Mouse (Mus musculus): ENCODE measurements around the gene Vangl1. TPM values are rescaled to one million over a fixed set of nuclear protein-coding genes. Genes with fewer than 3 reads are reported as not detected.

Gene Vangl1
- total and polyA plus RNA-seq, 2 experiments from 2014 or later = 7.1 to 16.8 TPM

DNA sequence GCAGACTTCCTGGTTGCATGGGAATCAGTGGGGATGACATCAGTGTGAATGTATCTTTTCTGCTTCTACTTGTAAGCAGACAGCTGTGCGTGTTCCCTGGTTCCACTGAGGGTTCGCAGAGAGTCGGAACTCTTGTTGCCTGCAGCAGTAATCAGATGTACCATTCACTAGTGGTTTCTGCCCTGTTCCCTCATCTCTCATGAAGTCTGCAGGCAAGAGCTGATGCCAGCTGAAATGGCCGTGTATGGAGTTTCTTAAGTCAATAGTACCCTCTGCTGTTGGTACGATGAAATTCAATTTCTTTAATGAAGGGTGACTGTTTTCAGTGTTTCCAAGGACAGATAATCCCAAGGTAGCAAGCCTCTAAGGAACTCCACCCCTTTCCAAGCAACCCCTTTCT, 38.4 kb upstream of the Vangl1 start:
- Histone ChIP-seq H3K36me3 (ENCODE audit: insufficient read depth, low read length) (no peaks in the 10 kb centered on the region), H3K27ac (ENCODE audit: low read depth, low read length) (no peak overlapping the region), H3K9ac (replicated peaks; ENCODE audit: low read length, poor library complexity, severe bottlenecking) (no peak overlapping the region), H3K4me2 (ENCODE audit: low read depth, low read length, poor library complexity, severe bottlenecking) (no peak overlapping the region), H3K4me1 (ENCODE audit: insufficient read depth, low read length) (no peaks in the 10 kb centered on the region), H3K27me3 (ENCODE audit: insufficient read depth, low read length) (no peaks in the 10 kb centered on the region), H3K4me3 (ENCODE audit: low read depth, low read length) (no peak overlapping the region), H3K9me3 (ENCODE audit: low read length) (no peaks in the 10 kb centered on the region)
- DNase-seq (ENCODE audit: low spot score) (peak; percentile 88), ATAC-seq (ENCODE audit: low FRiP score) (peak; percentile 77)
- WGBS = 40% methylated on average over 5 of the region's 5 CpGs
- peak; percentile 85 for TF ChIP-seq CTCF (IDR thresholded peaks at IDR 0.05)

- 84% methylated on average over 9 of the region's 9 CpGs for WGBS
- no peak for TF ChIP-seq CTCF (IDR thresholded peaks at IDR 0.05)
- no peak overlapping the region for H3K4me3 ChIP-seq (ENCODE audit: low read depth, low read length)
- H3K36me3 ChIP-seq (ENCODE audit: insufficient read depth, low read length) = no peaks in the 10 kb centered on the region
- no peaks in the 10 kb centered on the region for H3K9me3 ChIP-seq (ENCODE audit: low read length)
- DNase-seq (ENCODE audit: low spot score) (no peak), ATAC-seq (ENCODE audit: low FRiP score) (no peak)
- no peak overlapping the region for H3K4me2 ChIP-seq (ENCODE audit: low read depth, low read length, poor library complexity, severe bottlenecking)
- H3K9ac ChIP-seq (replicated peaks; ENCODE audit: low read length, poor library complexity, severe bottlenecking) = no peak overlapping the region
- no peaks in the 10 kb centered on the region for H3K27me3 ChIP-seq (ENCODE audit: insufficient read depth, low read length)
- H3K4me1 ChIP-seq (ENCODE audit: insufficient read depth, low read length) = no peaks in the 10 kb centered on the region
- H3K27ac ChIP-seq (ENCODE audit: low read depth, low read length) = no peak overlapping the region
Measured at GRCm38 (mm10) chr3:102231418-102232134, 27.1 kb upstream of the Vangl1 start.

DNA sequence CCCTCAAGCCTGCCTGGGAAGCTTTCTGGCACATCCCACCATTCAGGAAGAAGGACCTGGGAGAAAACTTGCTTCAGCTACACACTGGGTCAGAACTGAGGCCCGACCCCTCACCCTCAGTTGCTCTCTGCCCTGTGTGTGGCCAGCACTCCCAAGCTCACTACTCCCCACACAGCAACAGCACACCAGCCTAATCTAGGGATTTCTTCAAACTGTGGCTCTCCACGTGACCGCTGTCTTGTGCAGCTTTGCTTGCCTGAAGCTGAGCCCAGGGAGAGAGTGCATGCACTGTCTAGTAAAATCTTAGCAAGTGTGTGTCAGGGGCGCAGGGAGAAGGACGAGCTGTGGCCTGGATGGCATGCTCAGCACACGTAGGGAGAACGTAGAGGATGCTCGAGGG, 18.3 kb upstream of the Vangl1 start:
- no peak for TF ChIP-seq CTCF (IDR thresholded peaks at IDR 0.05)
- Histone ChIP-seq H3K36me3 (ENCODE audit: insufficient read depth, low read length) (no peaks in the 10 kb centered on the region), H3K27me3 (ENCODE audit: insufficient read depth, low read length) (no peaks in the 10 kb centered on the region), H3K9me3 (ENCODE audit: low read length) (no peaks in the 10 kb centered on the region), H3K4me1 (ENCODE audit: insufficient read depth, low read length) (no peaks in the 10 kb centered on the region), H3K27ac (ENCODE audit: low read depth, low read length) (no peak overlapping the region), H3K4me2 (ENCODE audit: low read depth, low read length, poor library complexity, severe bottlenecking) (no peak overlapping the region), H3K9ac (replicated peaks; ENCODE audit: low read length, poor library complexity, severe bottlenecking) (no peak overlapping the region), H3K4me3 (ENCODE audit: low read depth, low read length) (no peak overlapping the region)
- DNase-seq (ENCODE audit: low spot score) (no peak), ATAC-seq (ENCODE audit: low FRiP score) (no peak)
- 87% methylated on average over 8 of the region's 8 CpGs for WGBS

DNA sequence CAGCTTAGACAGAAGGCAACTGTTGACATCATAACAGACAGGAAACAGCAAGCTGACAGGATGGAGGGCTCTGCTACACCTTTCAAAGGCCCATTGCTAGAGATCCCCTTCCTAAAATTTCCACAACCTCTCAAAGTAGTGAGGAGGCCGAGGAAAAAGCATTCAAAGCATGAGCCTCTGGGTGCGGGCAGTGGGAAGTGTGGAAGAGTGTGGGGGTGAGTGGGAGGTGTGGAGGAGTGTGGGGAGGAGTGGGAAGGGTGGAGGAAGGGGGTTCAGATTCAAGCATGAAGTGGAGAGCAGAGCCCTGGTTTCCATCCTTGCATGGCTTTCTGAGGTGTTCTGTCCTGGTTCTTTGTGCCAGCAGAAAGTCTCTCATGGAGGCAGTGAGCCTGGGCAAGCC, 13.8 kb upstream of the Vangl1 start:
- Histone ChIP-seq H3K9ac (replicated peaks; ENCODE audit: low read length, poor library complexity, severe bottlenecking) (no peak overlapping the region), H3K27ac (ENCODE audit: low read depth, low read length) (no peak overlapping the region), H3K4me3 (ENCODE audit: low read depth, low read length) (no peak overlapping the region), H3K9me3 (ENCODE audit: low read length) (no peaks in the 10 kb centered on the region), H3K4me2 (ENCODE audit: low read depth, low read length, poor library complexity, severe bottlenecking) (no peak overlapping the region), H3K36me3 (ENCODE audit: insufficient read depth, low read length) (no peaks in the 10 kb centered on the region), H3K4me1 (ENCODE audit: insufficient read depth, low read length) (no peaks in the 10 kb centered on the region), H3K27me3 (ENCODE audit: insufficient read depth, low read length) (no peaks in the 10 kb centered on the region)
- no peak for TF ChIP-seq CTCF (IDR thresholded peaks at IDR 0.05)
- WGBS = 82% methylated on average over 2 of the region's 2 CpGs
- DNase-seq (ENCODE audit: low spot score) (no peak), ATAC-seq (ENCODE audit: low FRiP score) (no peak)

- Histone ChIP-seq H3K9me3 (ENCODE audit: low read length) (no peaks in the 10 kb centered on the region), H3K27me3 (ENCODE audit: insufficient read depth, low read length) (no peaks in the 10 kb centered on the region), H3K4me2 (ENCODE audit: low read depth, low read length, poor library complexity, severe bottlenecking) (no peak overlapping the region), H3K9ac (replicated peaks; ENCODE audit: low read length, poor library complexity, severe bottlenecking) (no peak overlapping the region), H3K4me3 (ENCODE audit: low read depth, low read length) (no peak overlapping the region), H3K36me3 (ENCODE audit: insufficient read depth, low read length) (no peaks in the 10 kb centered on the region), H3K27ac (ENCODE audit: low read depth, low read length) (no peak overlapping the region), H3K4me1 (ENCODE audit: insufficient read depth, low read length) (no peaks in the 10 kb centered on the region)
- ATAC-seq (ENCODE audit: low FRiP score) (no peak), DNase-seq (ENCODE audit: low spot score) (no peak)
- WGBS = 92% methylated on average over 4 of the region's 4 CpGs
- no peak for TF ChIP-seq CTCF (IDR thresholded peaks at IDR 0.05)
Measured at GRCm38 (mm10) chr3:102214736-102215135, 10.2 kb upstream of the Vangl1 start.

- no peak for TF ChIP-seq CTCF (IDR thresholded peaks at IDR 0.05)
- Histone ChIP-seq H3K4me2 (ENCODE audit: low read depth, low read length, poor library complexity, severe bottlenecking) (no peak overlapping the region), H3K9ac (replicated peaks; ENCODE audit: low read length, poor library complexity, severe bottlenecking) (no peak overlapping the region), H3K4me3 (ENCODE audit: low read depth, low read length) (no peak overlapping the region), H3K9me3 (ENCODE audit: low read length) (no peaks in the 10 kb centered on the region), H3K4me1 (ENCODE audit: insufficient read depth, low read length) (no peaks in the 10 kb centered on the region), H3K27ac (ENCODE audit: low read depth, low read length) (no peak overlapping the region), H3K36me3 (ENCODE audit: insufficient read depth, low read length) (no peaks in the 10 kb centered on the region), H3K27me3 (ENCODE audit: insufficient read depth, low read length) (no peaks in the 10 kb centered on the region)
- WGBS = 69% methylated on average over 4 of the region's 4 CpGs
- no peak for ATAC-seq (ENCODE audit: low FRiP score)
- no peak for DNase-seq (ENCODE audit: low spot score)
Measured at GRCm38 (mm10) chr3:102214299-102214698, 9.8 kb upstream of the Vangl1 start.

Data from midbrain, postnatal 0 days (tissue).